Mouse (Mus musculus) heart, embryonic 12.5 days (tissue): ENCODE data around the gene Trnau1ap. TPM values are rescaled to one million over a fixed set of nuclear protein-coding genes. Genes with fewer than 3 reads are reported as not detected.

Experiments used
- ATAC-seq: fragments of 200-750 bp; cut with Nextera tagmentation; 2 replicates; pipeline ENCODE4 v1.8.0; 2017; ENCODE audit warnings: moderate TSS enrichment, moderate library complexity; ENCODE audit not compliant: insufficient number of reproducible peaks, low FRiP score
- H3K27ac ChIP-seq: fragments of 300-500 bp; sonication (generic); 2 replicates; pipeline ENCODE4 v1.5.1; 2016; ENCODE audit warnings: mild to moderate bottlenecking, moderate library complexity; ENCODE audit not compliant: poor library complexity, severe bottlenecking
- H3K27me3 ChIP-seq: fragments of 300-500 bp; sonication (generic); replicated peaks from 2 replicates; pipeline ENCODE4 v1.6.1; 2016; ENCODE audit warnings: mild to moderate bottlenecking, moderate library complexity
- H3K36me3 ChIP-seq: fragments of 300-500 bp; sonication (generic); 2 replicates; pipeline ENCODE4 v1.6.1; 2016; ENCODE audit warnings: mild to moderate bottlenecking, moderate library complexity
- H3K4me1 ChIP-seq: fragments of 300-500 bp; sonication (generic); replicated peaks from 2 replicates; pipeline ENCODE4 v1.6.1; 2016; ENCODE audit warnings: mild to moderate bottlenecking
- H3K4me2 ChIP-seq: fragments of 300-500 bp; sonication (generic); 2 replicates; pipeline ENCODE4 v1.6.1; 2016; ENCODE audit warnings: mild to moderate bottlenecking, moderate library complexity
- H3K4me3 ChIP-seq: fragments of 300-500 bp; sonication (generic); 2 replicates; pipeline ENCODE4 v1.5.1; 2016; ENCODE audit warnings: mild to moderate bottlenecking
- H3K9ac ChIP-seq: fragments of 300-500 bp; sonication (generic); 2 replicates; pipeline ENCODE4 v1.6.1; 2016; ENCODE audit warnings: mild to moderate bottlenecking, moderate library complexity
- H3K9me3 ChIP-seq: fragments of 300-500 bp; sonication (generic); replicated peaks from 2 replicates; pipeline ENCODE4 v1.6.1; 2016; ENCODE audit warnings: mild to moderate bottlenecking, moderate library complexity
- WGBS: fragments of 180-500 bp; shearing (Covaris S2); methylation state at CpG from one replicate; pipeline ENCODE4 v1.1.7; 2016; 5-methylcytosine and 5-hydroxymethylcytosine counted together
- polyA plus RNA-seq: library from polyadenylated mRNA; unstranded; fragments of >200 nt; fragmentation: Nextera tagmentation; extraction: Ambion mirVana; gene quantifications from 2 replicates; pipeline ENCODE4 v1.2.1, GENCODE M21; 2016

Gene Trnau1ap
- polyA plus RNA-seq = 64.8 and 68.5 TPM in 2 replicates

GRCm38 (mm10) chr4:132329115-132329834 is at the start of gene Trnau1ap:
TSS of gene Trnau1ap (minus strand) at chr4:132329538.
- peaks cover 13% of the 10 kb centered on the region for H3K4me1 ChIP-seq
- peak within 1 kb of the TSS; percentile 76 for H3K4me2 ChIP-seq
- no peaks in the 10 kb centered on the region for H3K27me3 ChIP-seq
- peaks cover 47% of the 10 kb centered on the region for H3K36me3 ChIP-seq
- under 1% methylated on average over 52 of the region's 52 CpGs for WGBS
- peak within 1 kb of the TSS; percentile 88 for H3K4me3 ChIP-seq
- ATAC-seq = peak; percentile 97
- H3K9me3 ChIP-seq = no peaks in the 10 kb centered on the region
- H3K27ac ChIP-seq = peak within 1 kb of the TSS; percentile 91
- peak within 1 kb of the TSS; percentile 94 for H3K9ac ChIP-seq

DNA sequence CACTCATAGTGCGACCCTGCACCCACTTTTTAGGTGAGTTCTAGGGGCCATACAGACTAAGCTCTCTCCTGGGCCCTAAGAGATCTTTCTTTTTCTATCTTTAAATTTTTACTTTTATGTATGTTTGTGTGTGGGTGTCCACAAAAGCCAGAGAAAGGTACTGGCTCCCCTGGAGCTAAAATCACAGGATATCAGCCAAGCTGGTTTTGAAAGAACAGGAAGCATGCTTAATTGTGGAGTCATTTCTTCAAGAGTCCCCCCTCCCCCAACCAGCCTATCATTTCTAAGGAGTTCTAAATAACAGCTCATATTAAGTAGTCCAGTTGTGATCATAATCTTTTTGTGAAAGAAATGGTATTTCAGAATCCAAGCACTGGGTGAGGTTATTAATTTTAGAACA is 44.5 kb upstream of the Trnau1ap start:
- H3K36me3 ChIP-seq = peaks cover 76% of the 10 kb centered on the region
- no peak overlapping the region for H3K9ac ChIP-seq
- no peak for ATAC-seq
- H3K4me2 ChIP-seq = no peak overlapping the region
- no peaks in the 10 kb centered on the region for H3K9me3 ChIP-seq
- 88% methylated on average over 1 of the region's 1 CpGs for WGBS
- H3K4me1 ChIP-seq = no peaks in the 10 kb centered on the region
- H3K27ac ChIP-seq = no peak overlapping the region
- H3K4me3 ChIP-seq = no peak overlapping the region
- no peaks in the 10 kb centered on the region for H3K27me3 ChIP-seq

GRCm38 (mm10) chr4:132369953-132370750 is 40.8 kb upstream of the Trnau1ap start:
- Histone ChIP-seq H3K4me3 (no peak overlapping the region), H3K36me3 (peaks cover 85% of the 10 kb centered on the region), H3K27me3 (no peaks in the 10 kb centered on the region), H3K4me2 (no peak overlapping the region), H3K9me3 (no peaks in the 10 kb centered on the region), H3K9ac (no peak overlapping the region), H3K4me1 (no peaks in the 10 kb centered on the region), H3K27ac (no peak overlapping the region)
- ATAC-seq = no peak
- WGBS = 78% methylated on average over 8 of the region's 8 CpGs

DNA sequence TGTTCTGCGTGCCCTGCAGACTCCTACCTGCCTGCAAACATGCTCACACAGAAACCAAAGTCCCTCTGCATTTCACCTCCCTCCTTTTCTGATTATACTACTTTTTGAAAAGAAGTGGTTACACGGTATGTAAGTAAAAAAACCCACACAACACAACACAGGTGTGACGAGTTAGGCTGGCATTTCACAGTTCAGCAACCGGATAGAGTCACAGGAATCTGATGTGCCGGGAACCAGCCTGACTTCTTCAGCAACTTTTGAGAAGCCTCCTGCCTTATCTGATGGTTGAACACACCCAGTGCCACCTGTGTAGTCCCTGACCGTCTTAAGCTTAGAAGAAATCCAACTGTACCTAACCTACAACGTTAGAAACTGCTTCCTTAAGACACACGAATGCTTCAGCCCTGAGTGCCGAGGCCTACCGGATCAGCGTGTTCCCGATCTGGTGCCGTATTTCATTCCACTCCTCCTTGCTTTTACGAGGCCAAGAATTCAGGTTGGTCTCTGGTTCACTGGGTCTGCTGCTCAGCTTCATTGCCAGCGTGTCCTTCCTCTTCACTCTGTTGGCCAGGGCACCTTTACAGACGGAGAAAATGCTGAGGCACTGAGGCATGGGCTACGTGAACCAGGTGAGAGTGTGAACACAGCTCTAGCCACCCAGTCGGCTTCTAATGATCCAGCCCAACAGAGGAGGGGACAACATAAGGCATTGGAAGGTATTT is 38.3 kb upstream of the Trnau1ap start:
- Histone ChIP-seq H3K27me3 (no peaks in the 10 kb centered on the region), H3K4me1 (no peaks in the 10 kb centered on the region), H3K36me3 (peaks cover 90% of the 10 kb centered on the region), H3K27ac (no peak overlapping the region), H3K4me2 (no peak overlapping the region), H3K9ac (no peak overlapping the region), H3K4me3 (no peak overlapping the region), H3K9me3 (no peaks in the 10 kb centered on the region)
- ATAC-seq = no peak
- WGBS = 91% methylated on average over 18 of the region's 18 CpGs

GRCm38 (mm10) chr4:132365450-132366060 is 36.2 kb upstream of the Trnau1ap start:
- no peak for ATAC-seq
- Histone ChIP-seq H3K36me3 (peaks cover 89% of the 10 kb centered on the region), H3K4me2 (no peak overlapping the region)

DNA sequence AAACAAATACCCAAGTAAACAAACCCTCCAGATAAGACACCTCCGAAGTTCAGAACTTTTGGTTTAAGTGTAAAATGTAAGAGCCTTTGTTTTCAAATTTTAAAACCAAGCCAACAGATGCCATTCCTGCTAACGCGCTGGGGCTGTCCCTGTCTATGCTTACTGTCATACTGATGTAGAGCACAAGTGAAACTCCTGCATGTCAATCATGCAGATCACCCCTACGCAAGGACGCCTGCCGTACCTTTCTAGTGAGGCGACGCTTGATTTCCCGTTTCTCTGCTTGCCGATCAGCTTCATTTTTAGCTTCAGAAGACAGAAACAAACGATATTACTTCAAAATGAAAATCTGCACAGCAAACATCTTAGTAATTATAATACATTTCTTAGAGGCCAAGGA is 34.1 kb upstream of the Trnau1ap start:
- no peaks in the 10 kb centered on the region for H3K27me3 ChIP-seq
- peaks cover 88% of the 10 kb centered on the region for H3K36me3 ChIP-seq
- no peak overlapping the region for H3K4me2 ChIP-seq
- H3K4me3 ChIP-seq = no peak overlapping the region
- 95% methylated on average over 11 of the region's 11 CpGs for WGBS
- H3K4me1 ChIP-seq = peaks cover 3% of the 10 kb centered on the region; the same call in 1 of the 2 replicates
- no peak for ATAC-seq
- no peak overlapping the region for H3K9ac ChIP-seq
- no peak overlapping the region for H3K27ac ChIP-seq
- no peaks in the 10 kb centered on the region for H3K9me3 ChIP-seq

More at GRCm38 (mm10) chr4:132365450-132366060, 36.2 kb upstream of the Trnau1ap start:
- no peaks in the 10 kb centered on the region for H3K9me3 ChIP-seq
- no peaks in the 10 kb centered on the region for H3K4me1 ChIP-seq
- no peaks in the 10 kb centered on the region for H3K27me3 ChIP-seq
- H3K4me3 ChIP-seq = no peak overlapping the region
- WGBS = 80% methylated on average over 13 of the region's 13 CpGs
- no peak overlapping the region for H3K27ac ChIP-seq
- H3K9ac ChIP-seq = no peak overlapping the region

DNA sequence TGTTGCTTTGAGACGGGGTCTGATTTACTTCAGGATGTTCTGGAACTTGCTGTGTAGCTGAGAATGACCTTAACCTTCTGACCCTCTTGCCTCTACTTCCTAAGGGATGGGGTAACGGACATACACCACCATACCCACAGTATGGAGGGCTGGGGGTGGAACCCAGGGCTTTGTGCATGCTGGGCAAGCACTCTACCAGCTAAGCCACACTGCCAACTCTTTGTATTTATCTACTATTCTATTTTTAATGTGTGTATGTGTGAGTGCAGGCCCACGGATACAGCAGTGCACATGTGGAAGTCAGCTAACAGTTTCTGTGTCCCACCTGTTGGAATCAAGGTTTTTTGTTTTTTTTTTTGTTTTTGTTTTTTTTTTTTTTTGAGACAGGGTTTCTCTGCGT is 30.2 kb upstream of the Trnau1ap start:
- Histone ChIP-seq H3K9me3 (no peaks in the 10 kb centered on the region), H3K9ac (no peak overlapping the region), H3K4me1 (peaks cover 4% of the 10 kb centered on the region; the same call in 1 of the 2 replicates), H3K4me2 (no peak overlapping the region), H3K27me3 (no peaks in the 10 kb centered on the region), H3K36me3 (peaks cover 69% of the 10 kb centered on the region), H3K27ac (peak overlapping the region; percentile 23; the same call in 1 of the 2 replicates), H3K4me3 (no peak overlapping the region)
- no peak for ATAC-seq
- 82% methylated on average over 4 of the region's 4 CpGs for WGBS

GRCm38 (mm10) chr4:132356170-132356569 is 26.8 kb upstream of the Trnau1ap start:
- Histone ChIP-seq H3K4me1 (peaks cover 23% of the 10 kb centered on the region), H3K4me3 (no peak overlapping the region), H3K4me2 (no peak overlapping the region), H3K9me3 (no peaks in the 10 kb centered on the region), H3K27ac (no peak overlapping the region), H3K36me3 (peaks cover 49% of the 10 kb centered on the region), H3K27me3 (no peaks in the 10 kb centered on the region), H3K9ac (no peak overlapping the region)
- 35% methylated on average over 12 of the region's 12 CpGs for WGBS
- ATAC-seq = peak; percentile 76

DNA sequence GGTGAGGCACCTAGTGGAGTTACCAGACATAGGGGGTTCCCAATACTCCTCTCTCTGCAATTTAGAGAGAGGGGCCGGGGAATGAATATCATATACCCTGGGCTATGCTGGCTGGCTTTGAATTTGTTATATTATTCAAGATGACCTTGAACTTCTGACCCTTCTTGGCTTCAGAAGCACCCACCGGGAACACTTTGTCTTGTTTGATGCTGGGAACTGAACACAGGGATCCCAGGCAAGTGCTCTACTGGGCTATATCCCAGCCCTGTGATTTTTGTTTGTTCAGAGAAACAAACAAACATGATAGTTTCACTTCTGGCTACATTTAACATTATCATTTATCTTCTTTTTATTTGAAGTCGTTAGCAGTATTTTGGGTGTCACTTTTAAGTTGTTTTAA is 26.1 kb upstream of the Trnau1ap start:
- Histone ChIP-seq H3K27ac (no peak overlapping the region), H3K27me3 (no peaks in the 10 kb centered on the region), H3K9ac (no peak overlapping the region), H3K9me3 (no peaks in the 10 kb centered on the region), H3K4me3 (no peak overlapping the region), H3K4me1 (peaks cover 27% of the 10 kb centered on the region), H3K4me2 (no peak overlapping the region), H3K36me3 (peaks cover 50% of the 10 kb centered on the region)
- ATAC-seq = no peak
- WGBS = 84% methylated on average over 3 of the region's 3 CpGs

GRCm38 (mm10) chr4:132354571-132354970 is 25.2 kb upstream of the Trnau1ap start:
- Histone ChIP-seq H3K4me1 (peaks cover 26% of the 10 kb centered on the region), H3K27ac (0 out of 2 replicates have a peak overlapping the region, but pooled peaks have one; percentile 13), H3K4me3 (no peak overlapping the region), H3K27me3 (no peaks in the 10 kb centered on the region), H3K36me3 (peaks cover 44% of the 10 kb centered on the region), H3K9ac (no peak overlapping the region), H3K9me3 (no peaks in the 10 kb centered on the region), H3K4me2 (no peak overlapping the region)
- 92% methylated on average over 4 of the region's 4 CpGs for WGBS
- ATAC-seq = no peak
